Mouse (Mus musculus) lung, embryonic 16.5 days (tissue): ENCODE results near the gene Lgr4. TPM values are rescaled to one million over a fixed set of nuclear protein-coding genes. Genes with fewer than 3 reads are reported as not detected.

Experiments used
- ATAC-seq: fragments of 200-750 bp; cut with Nextera tagmentation; 2 replicates; pipeline ENCODE4 v1.8.0; 2017; ENCODE audit warnings: low read depth, mild to moderate bottlenecking, moderate library complexity
- H3K27ac ChIP-seq: fragments of 300-500 bp; sonication (generic); 2 replicates; pipeline ENCODE4 v1.5.1; 2014; ENCODE audit warnings: mild to moderate bottlenecking, control low read depth, low read length
- H3K27me3 ChIP-seq: fragments of 300-500 bp; sonication (generic); 2 replicates; pipeline ENCODE4 v1.6.1; 2014; ENCODE audit warnings: low read depth, low read length, mixed read lengths; ENCODE audit not compliant: control insufficient read depth, insufficient read depth
- H3K36me3 ChIP-seq: fragments of 300-500 bp; sonication (generic); 2 replicates; pipeline ENCODE4 v1.6.1; 2014; ENCODE audit warnings: low read length; ENCODE audit not compliant: control insufficient read depth, insufficient read depth
- H3K4me1 ChIP-seq: fragments of 300-500 bp; sonication (generic); replicated peaks from 2 replicates; pipeline ENCODE4 v1.6.1; 2014; ENCODE audit warnings: low read length, mixed read lengths; ENCODE audit not compliant: control insufficient read depth, insufficient read depth
- H3K4me2 ChIP-seq: fragments of 300-500 bp; sonication (generic); 2 replicates; pipeline ENCODE4 v1.6.1; 2014; ENCODE audit warnings: low read depth, low read length, control low read depth
- H3K4me3 ChIP-seq: fragments of 300-500 bp; sonication (generic); 2 replicates; pipeline ENCODE4 v1.5.1; 2014; ENCODE audit warnings: mild to moderate bottlenecking, low read length, control low read depth
- H3K9ac ChIP-seq: fragments of 300-500 bp; sonication (generic); 2 replicates; pipeline ENCODE4 v1.6.1; 2014; ENCODE audit warnings: low read length, control low read depth
- H3K9me3 ChIP-seq: fragments of 300-500 bp; sonication (generic); 2 replicates; pipeline ENCODE4 v1.6.1; 2016; ENCODE audit warnings: low read length; ENCODE audit not compliant: control insufficient read depth
- WGBS: fragments of 180-500 bp; shearing (Covaris S2); extraction: QIAGEN DNeasy Blood & Tissue Kit; methylation state at CpG from one replicate; pipeline ENCODE4 v1.1.7; 2014; 5-methylcytosine and 5-hydroxymethylcytosine counted together
- polyA plus RNA-seq: library from polyadenylated mRNA; unstranded; fragments of >200 nt; fragmentation: Nextera tagmentation; extraction: Ambion mirVana; gene quantifications from 2 replicates; pipeline ENCODE4 v1.2.1, GENCODE M21; 2015

The Lgr4 gene
- polyA plus RNA-seq, 1 experiment from 2014 or later, result 2.0 TPM

GRCm38 (mm10) chr2:109961174-109961573, 43.7 kb downstream of the Lgr4 start:
- Histone ChIP-seq H3K4me3 (no peak overlapping the region), H3K4me2 (no peak overlapping the region), H3K9ac (no peak overlapping the region), H3K9me3 (no peaks in the 10 kb centered on the region), H3K36me3 (no peaks in the 10 kb centered on the region), H3K4me1 (no peaks in the 10 kb centered on the region), H3K27ac (no peak overlapping the region), H3K27me3 (no peaks in the 10 kb centered on the region)
- 82% methylated on average over 4 of the region's 4 CpGs for WGBS
- no peak for ATAC-seq

DNA sequence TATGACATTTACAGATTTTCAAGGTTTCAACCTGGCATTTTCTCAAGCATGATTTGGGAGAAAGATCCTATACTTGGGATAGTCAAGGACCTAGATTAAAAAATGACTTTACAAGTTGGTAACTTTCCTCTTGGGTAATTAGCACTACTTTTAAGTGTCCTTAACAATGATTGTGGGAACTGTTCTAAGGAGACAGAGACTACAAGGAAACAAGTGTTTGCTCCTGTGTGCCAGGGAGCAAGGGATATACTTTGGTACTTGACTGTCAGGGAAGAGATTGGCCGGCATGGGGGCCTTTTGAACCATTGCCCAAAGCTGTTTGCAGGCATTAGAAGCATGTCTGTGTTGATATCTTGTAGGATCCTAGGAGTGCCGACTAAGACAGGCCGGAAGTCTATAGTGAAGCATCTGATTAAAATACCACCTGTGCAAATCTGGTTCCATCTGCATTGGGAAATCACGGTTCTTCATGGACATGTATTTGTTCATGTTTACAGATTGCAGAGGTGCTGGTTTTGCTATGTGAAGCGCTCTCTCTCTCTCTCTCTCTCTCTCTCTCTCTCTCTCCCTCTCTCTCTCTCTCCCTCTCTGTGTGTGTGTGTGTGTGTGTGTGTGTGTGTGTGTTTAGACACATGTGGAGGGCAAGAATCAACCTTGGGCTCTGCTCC, 46.3 kb downstream of the Lgr4 start:
- Histone ChIP-seq H3K4me1 (no peaks in the 10 kb centered on the region), H3K4me2 (no peak overlapping the region), H3K27me3 (no peaks in the 10 kb centered on the region), H3K9me3 (no peaks in the 10 kb centered on the region), H3K36me3 (no peaks in the 10 kb centered on the region), H3K9ac (no peak overlapping the region), H3K4me3 (no peak overlapping the region), H3K27ac (no peak overlapping the region)
- ATAC-seq, result no peak
- WGBS, result 66% methylated on average over 5 of the region's 5 CpGs

DNA sequence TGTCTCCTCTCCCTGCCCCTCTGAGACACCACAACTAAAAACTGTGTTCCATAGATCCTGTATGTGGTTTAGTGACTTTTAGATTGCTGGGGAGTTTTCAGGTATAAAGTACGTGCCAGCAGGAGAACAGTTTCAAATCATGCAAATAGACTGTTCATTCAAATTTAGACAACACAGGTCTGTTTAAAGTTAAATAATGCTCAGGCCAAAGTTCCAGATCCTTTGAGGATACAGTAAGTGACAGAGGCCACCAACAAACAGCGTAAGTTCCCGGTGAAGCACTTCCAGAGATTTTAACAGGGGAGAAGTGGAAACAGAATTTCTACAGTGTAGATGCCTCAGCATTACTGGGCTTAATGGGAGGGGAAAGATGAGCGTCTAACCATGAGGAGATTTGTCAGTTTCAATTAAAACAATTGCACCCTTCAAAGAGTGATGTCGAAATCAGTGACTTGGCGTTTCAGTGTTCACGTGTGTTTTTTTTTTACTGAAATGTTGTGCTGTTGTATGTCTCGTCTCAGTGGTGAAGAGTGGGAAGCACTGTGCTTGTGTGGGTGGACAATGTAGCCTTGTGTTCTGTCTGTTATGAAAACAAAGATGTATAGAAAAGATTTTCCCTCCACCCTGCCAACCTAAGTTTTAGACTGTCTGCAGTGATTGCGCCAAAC, 48.4 kb downstream of the Lgr4 start:
- H3K27me3 ChIP-seq, result no peaks in the 10 kb centered on the region
- no peak overlapping the region for H3K27ac ChIP-seq
- ATAC-seq, result no peak
- H3K36me3 ChIP-seq, result no peaks in the 10 kb centered on the region
- H3K9me3 ChIP-seq, result no peaks in the 10 kb centered on the region
- H3K9ac ChIP-seq, result no peak overlapping the region
- no peaks in the 10 kb centered on the region for H3K4me1 ChIP-seq
- WGBS, result 77% methylated on average over 9 of the region's 9 CpGs
- no peak overlapping the region for H3K4me2 ChIP-seq
- no peak overlapping the region for H3K4me3 ChIP-seq

DNA sequence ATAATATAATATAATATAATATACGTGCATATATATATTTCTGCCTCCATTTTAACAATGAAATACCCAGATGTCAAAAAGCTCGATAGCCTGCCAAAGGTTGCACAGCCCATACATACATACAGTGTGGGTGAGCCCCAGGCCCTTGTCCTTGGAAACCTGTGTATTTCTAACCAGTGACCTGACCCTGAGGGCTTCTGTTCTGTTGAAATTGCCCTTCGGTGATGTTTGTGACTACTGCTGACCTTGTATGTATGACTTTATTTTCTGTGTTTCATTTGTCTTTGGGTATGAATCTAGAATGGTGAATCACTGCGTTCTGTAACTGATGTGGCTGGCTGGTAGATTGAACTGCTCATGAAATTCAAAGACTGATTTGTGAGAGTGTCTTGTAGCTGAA, 49.4 kb downstream of the Lgr4 start:
- Histone ChIP-seq H3K27ac (no peak overlapping the region), H3K27me3 (no peaks in the 10 kb centered on the region), H3K4me2 (no peak overlapping the region), H3K9me3 (no peaks in the 10 kb centered on the region), H3K4me3 (no peak overlapping the region), H3K4me1 (no peaks in the 10 kb centered on the region), H3K36me3 (no peaks in the 10 kb centered on the region), H3K9ac (no peak overlapping the region)
- 91% methylated on average over 4 of the region's 4 CpGs for WGBS
- ATAC-seq, result no peak

DNA sequence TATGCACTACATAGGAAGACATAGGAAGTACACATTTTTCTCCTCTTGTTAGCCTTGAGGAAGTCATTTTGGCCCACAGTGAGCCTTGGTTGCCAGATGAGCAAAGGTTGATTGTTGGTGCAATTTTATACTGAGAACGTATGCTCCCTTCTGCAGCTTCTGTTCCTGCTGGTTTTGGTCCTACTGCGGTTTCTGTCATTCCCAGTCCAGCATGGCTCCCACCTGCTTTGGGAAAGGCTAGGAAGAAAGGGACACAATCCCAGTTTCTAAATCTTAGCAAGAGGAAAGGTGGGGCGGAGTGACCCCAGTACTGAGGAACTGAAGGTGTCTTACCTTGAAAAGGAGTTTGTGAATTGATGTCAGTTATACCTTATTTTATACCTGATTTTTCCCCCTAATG, 51.9 kb downstream of the Lgr4 start:
- no peak for ATAC-seq
- H3K4me1 ChIP-seq, result no peaks in the 10 kb centered on the region
- H3K36me3 ChIP-seq, result no peaks in the 10 kb centered on the region
- no peak overlapping the region for H3K4me3 ChIP-seq
- no peak overlapping the region for H3K27ac ChIP-seq
- H3K9ac ChIP-seq, result no peak overlapping the region
- no peaks in the 10 kb centered on the region for H3K9me3 ChIP-seq
- 85% methylated on average over 3 of the region's 3 CpGs for WGBS
- H3K27me3 ChIP-seq, result no peaks in the 10 kb centered on the region; the same call in 1 of the 2 replicates
- H3K4me2 ChIP-seq, result no peak overlapping the region

- H3K27ac ChIP-seq, result no peak overlapping the region
- H3K4me2 ChIP-seq, result no peak overlapping the region
- no peak overlapping the region for H3K9ac ChIP-seq
- H3K27me3 ChIP-seq, result no peaks in the 10 kb centered on the region; the same call in 1 of the 2 replicates
- H3K36me3 ChIP-seq, result no peaks in the 10 kb centered on the region
- WGBS, result 38% methylated on average over 10 of the region's 10 CpGs
- no peak for ATAC-seq
- no peaks in the 10 kb centered on the region for H3K4me1 ChIP-seq
- no peaks in the 10 kb centered on the region for H3K9me3 ChIP-seq
- H3K4me3 ChIP-seq, result no peak overlapping the region
These were observed 52.6 kb downstream of the Lgr4 start for GRCm38 (mm10) chr2:109969926-109970532.

GRCm38 (mm10) chr2:109970744-109971410, 53.4 kb downstream of the Lgr4 start:
- no peaks in the 10 kb centered on the region for H3K9me3 ChIP-seq
- H3K4me3 ChIP-seq, result no peak overlapping the region
- H3K4me1 ChIP-seq, result no peaks in the 10 kb centered on the region
- 63% methylated on average over 8 of the region's 8 CpGs for WGBS
- ATAC-seq, result no peak
- H3K9ac ChIP-seq, result no peak overlapping the region
- no peak overlapping the region for H3K4me2 ChIP-seq
- H3K27ac ChIP-seq, result no peak overlapping the region
- H3K36me3 ChIP-seq, result no peaks in the 10 kb centered on the region
- no peaks in the 10 kb centered on the region; the same call in 1 of the 2 replicates for H3K27me3 ChIP-seq

DNA sequence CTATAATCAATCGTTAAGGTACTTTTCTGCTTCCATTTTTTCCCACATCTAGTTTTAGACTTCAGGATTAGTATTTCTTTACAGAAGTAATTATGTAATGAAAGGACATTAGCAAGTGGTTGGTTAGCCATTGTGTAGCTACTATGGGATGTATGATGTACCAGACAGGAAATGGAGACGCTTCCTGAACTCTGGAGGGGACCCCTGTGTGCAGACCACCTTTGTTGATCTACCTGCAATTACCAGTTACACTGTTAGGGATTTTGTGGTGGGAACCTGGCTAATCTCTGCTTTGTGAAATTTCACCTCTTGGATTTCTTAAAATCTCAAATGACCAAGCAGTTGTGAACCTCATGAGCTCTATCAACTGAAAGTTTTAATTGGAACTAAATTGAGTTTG, 54.9 kb downstream of the Lgr4 start:
- ATAC-seq, result no peak
- no peaks in the 10 kb centered on the region for H3K4me1 ChIP-seq
- no peak overlapping the region for H3K9ac ChIP-seq
- 89% methylated on average over 2 of the region's 2 CpGs for WGBS
- H3K4me3 ChIP-seq, result no peak overlapping the region
- H3K36me3 ChIP-seq, result no peaks in the 10 kb centered on the region
- H3K4me2 ChIP-seq, result no peak overlapping the region
- H3K9me3 ChIP-seq, result no peaks in the 10 kb centered on the region
- no peak overlapping the region for H3K27ac ChIP-seq
- H3K27me3 ChIP-seq, result no peaks in the 10 kb centered on the region; the same call in 1 of the 2 replicates

- no peak for ATAC-seq
- no peak overlapping the region for H3K9ac ChIP-seq
These were observed 55.5 kb downstream of the Lgr4 start for GRCm38 (mm10) chr2:109972922-109973321.

More at GRCm38 (mm10) chr2:109972922-109973321, 55.5 kb downstream of the Lgr4 start:
- Histone ChIP-seq H3K36me3 (no peaks in the 10 kb centered on the region), H3K27ac (no peak overlapping the region), H3K4me2 (no peak overlapping the region), H3K4me1 (no peaks in the 10 kb centered on the region), H3K9me3 (no peaks in the 10 kb centered on the region), H3K4me3 (no peak overlapping the region), H3K27me3 (no peaks in the 10 kb centered on the region; the same call in 1 of the 2 replicates)
- 74% methylated on average over 7 of the region's 7 CpGs for WGBS
